Mouse (Mus musculus): ENCODE results near the gene Stk11ip. TPM values are rescaled to one million over a fixed set of nuclear protein-coding genes. Genes with fewer than 3 reads are reported as not detected.

Stk11ip gene
- polyA plus RNA-seq, 1 experiment from 2014 or later: 21.0 TPM

GRCm38 (mm10) chr1:75480735-75481134 is 40.6 kb upstream of the Stk11ip start:
- Histone ChIP-seq H3K9ac (replicated peaks; ENCODE audit: low read length) (peak overlapping the region; percentile 90; the same call in 1 of the 2 replicates), H3K4me1 (ENCODE audit: control insufficient read depth, insufficient read depth, low read length) (peaks cover 32% of the 10 kb centered on the region), H3K9me3 (ENCODE audit: control insufficient read depth, low read length) (no peaks in the 10 kb centered on the region), H3K36me3 (ENCODE audit: control insufficient read depth, insufficient read depth, low read length) (peaks cover 47% of the 10 kb centered on the region), H3K27me3 (ENCODE audit: control insufficient read depth, insufficient read depth, low read length) (peaks cover 16% of the 10 kb centered on the region), H3K27ac (replicated peaks; ENCODE audit: low read depth, low read length) (no peak overlapping the region), H3K4me2 (ENCODE audit: low read length) (peak overlapping the region; percentile 86), H3K4me3 (replicated peaks; ENCODE audit: low read depth, low read length) (peak overlapping the region; percentile 87)
- WGBS: 86% methylated on average over 7 of the region's 7 CpGs
- DNase-seq: no peak
- ATAC-seq (ENCODE audit: low FRiP score, low TSS enrichment): no peak

- ATAC-seq (ENCODE audit: low FRiP score, low TSS enrichment): no peak
- H3K27me3 ChIP-seq (ENCODE audit: control insufficient read depth, insufficient read depth, low read length): peaks cover 46% of the 10 kb centered on the region
- peaks cover 50% of the 10 kb centered on the region for H3K36me3 ChIP-seq (ENCODE audit: control insufficient read depth, insufficient read depth, low read length)
- H3K4me3 ChIP-seq (replicated peaks; ENCODE audit: low read depth, low read length): no peak overlapping the region
- H3K27ac ChIP-seq (replicated peaks; ENCODE audit: low read depth, low read length): no peak overlapping the region
- DNase-seq: no peak
- H3K9me3 ChIP-seq (ENCODE audit: control insufficient read depth, low read length): no peaks in the 10 kb centered on the region
- H3K4me1 ChIP-seq (ENCODE audit: control insufficient read depth, insufficient read depth, low read length): peaks cover 18% of the 10 kb centered on the region
- peak overlapping the region; percentile 86 for H3K4me2 ChIP-seq (ENCODE audit: low read length)
- 6% methylated on average over 24 of the region's 24 CpGs for WGBS
- no peak overlapping the region; the same call in 1 of the 2 replicates for H3K9ac ChIP-seq (replicated peaks; ENCODE audit: low read length)
Measured at GRCm38 (mm10) chr1:75486561-75486960, 34.8 kb upstream of the Stk11ip start.

GRCm38 (mm10) chr1:75487040-75487404 is 34.3 kb upstream of the Stk11ip start:
- H3K27ac ChIP-seq (replicated peaks; ENCODE audit: low read depth, low read length): no peak overlapping the region

GRCm38 (mm10) chr1:75487405-75488161 is 33.7 kb upstream of the Stk11ip start:
- no peak overlapping the region for H3K27ac ChIP-seq (replicated peaks; ENCODE audit: low read depth, low read length)
- peak overlapping the region; percentile 86 for H3K4me2 ChIP-seq (ENCODE audit: low read length)
- H3K36me3 ChIP-seq (ENCODE audit: control insufficient read depth, insufficient read depth, low read length): peaks cover 50% of the 10 kb centered on the region
- ATAC-seq (ENCODE audit: low FRiP score, low TSS enrichment) (peak; percentile 70), DNase-seq (peak; percentile 84)
- peaks cover 46% of the 10 kb centered on the region for H3K27me3 ChIP-seq (ENCODE audit: control insufficient read depth, insufficient read depth, low read length)
- peak overlapping the region; percentile 45 for H3K4me3 ChIP-seq (replicated peaks; ENCODE audit: low read depth, low read length)
- peaks cover 18% of the 10 kb centered on the region for H3K4me1 ChIP-seq (ENCODE audit: control insufficient read depth, insufficient read depth, low read length)
- no peaks in the 10 kb centered on the region for H3K9me3 ChIP-seq (ENCODE audit: control insufficient read depth, low read length)
- 1% methylated on average over 62 of the region's 62 CpGs for WGBS
- peak overlapping the region; percentile 45; the same call in 1 of the 2 replicates for H3K9ac ChIP-seq (replicated peaks; ENCODE audit: low read length)

More at GRCm38 (mm10) chr1:75487040-75487404, 34.3 kb upstream of the Stk11ip start:
- peaks cover 46% of the 10 kb centered on the region for H3K27me3 ChIP-seq (ENCODE audit: control insufficient read depth, insufficient read depth, low read length)
- peak overlapping the region; percentile 86 for H3K4me2 ChIP-seq (ENCODE audit: low read length)
- ATAC-seq (ENCODE audit: low FRiP score, low TSS enrichment): no peak
- peaks cover 18% of the 10 kb centered on the region for H3K4me1 ChIP-seq (ENCODE audit: control insufficient read depth, insufficient read depth, low read length)
- 1% methylated on average over 13 of the region's 13 CpGs for WGBS
- H3K4me3 ChIP-seq (replicated peaks; ENCODE audit: low read depth, low read length): peak overlapping the region; percentile 45
- no peaks in the 10 kb centered on the region for H3K9me3 ChIP-seq (ENCODE audit: control insufficient read depth, low read length)
- no peak for DNase-seq
- H3K9ac ChIP-seq (replicated peaks; ENCODE audit: low read length): peak overlapping the region; percentile 45; the same call in 1 of the 2 replicates
- H3K36me3 ChIP-seq (ENCODE audit: control insufficient read depth, insufficient read depth, low read length): peaks cover 53% of the 10 kb centered on the region

GRCm38 (mm10) chr1:75490785-75491551 is 30.4 kb upstream of the Stk11ip start:
- Histone ChIP-seq H3K9ac (replicated peaks; ENCODE audit: low read length) (no peak overlapping the region), H3K4me2 (ENCODE audit: low read length) (no peak overlapping the region), H3K4me1 (ENCODE audit: control insufficient read depth, insufficient read depth, low read length) (peaks cover 21% of the 10 kb centered on the region), H3K9me3 (ENCODE audit: control insufficient read depth, low read length) (no peaks in the 10 kb centered on the region), H3K36me3 (ENCODE audit: control insufficient read depth, insufficient read depth, low read length) (peaks cover 16% of the 10 kb centered on the region), H3K27me3 (ENCODE audit: control insufficient read depth, insufficient read depth, low read length) (peaks cover 28% of the 10 kb centered on the region), H3K27ac (replicated peaks; ENCODE audit: low read depth, low read length) (no peak overlapping the region), H3K4me3 (replicated peaks; ENCODE audit: low read depth, low read length) (no peak overlapping the region)
- DNase-seq (no peak), ATAC-seq (ENCODE audit: low FRiP score, low TSS enrichment) (no peak)
- WGBS: 83% methylated on average over 34 of the region's 34 CpGs

GRCm38 (mm10) chr1:75492579-75493170 is 28.7 kb upstream of the Stk11ip start:
- no peak overlapping the region for H3K4me2 ChIP-seq (ENCODE audit: low read length)
- no peak overlapping the region for H3K27ac ChIP-seq (replicated peaks; ENCODE audit: low read depth, low read length)
- H3K36me3 ChIP-seq (ENCODE audit: control insufficient read depth, insufficient read depth, low read length): peaks cover 12% of the 10 kb centered on the region
- H3K9me3 ChIP-seq (ENCODE audit: control insufficient read depth, low read length): no peaks in the 10 kb centered on the region
- ATAC-seq (ENCODE audit: low FRiP score, low TSS enrichment) (no peak), DNase-seq (no peak)
- H3K4me3 ChIP-seq (replicated peaks; ENCODE audit: low read depth, low read length): no peak overlapping the region
- H3K27me3 ChIP-seq (ENCODE audit: control insufficient read depth, insufficient read depth, low read length): peaks cover 13% of the 10 kb centered on the region
- WGBS: 39% methylated on average over 24 of the region's 24 CpGs
- no peak overlapping the region for H3K9ac ChIP-seq (replicated peaks; ENCODE audit: low read length)
- H3K4me1 ChIP-seq (ENCODE audit: control insufficient read depth, insufficient read depth, low read length): 0 out of 2 replicates have a peak, but pooled peaks cover 10% of the 10 kb centered on the region

- Histone ChIP-seq H3K4me1 (ENCODE audit: control insufficient read depth, insufficient read depth, low read length) (0 out of 2 replicates have a peak, but pooled peaks cover 3% of the 10 kb centered on the region), H3K4me2 (ENCODE audit: low read length) (no peak overlapping the region), H3K36me3 (ENCODE audit: control insufficient read depth, insufficient read depth, low read length) (peaks cover 26% of the 10 kb centered on the region), H3K9ac (replicated peaks; ENCODE audit: low read length) (no peak overlapping the region), H3K27me3 (ENCODE audit: control insufficient read depth, insufficient read depth, low read length) (no peaks in the 10 kb centered on the region), H3K4me3 (replicated peaks; ENCODE audit: low read depth, low read length) (no peak overlapping the region), H3K27ac (replicated peaks; ENCODE audit: low read depth, low read length) (no peak overlapping the region), H3K9me3 (ENCODE audit: control insufficient read depth, low read length) (no peaks in the 10 kb centered on the region)
- no peak for ATAC-seq (ENCODE audit: low FRiP score, low TSS enrichment)
- peak; percentile 81 for DNase-seq
- WGBS: 36% methylated on average over 12 of the region's 12 CpGs
Measured at GRCm38 (mm10) chr1:75494878-75495548, 26.3 kb upstream of the Stk11ip start.

- Histone ChIP-seq H3K4me2 (ENCODE audit: low read length) (no peak overlapping the region), H3K27me3 (ENCODE audit: control insufficient read depth, insufficient read depth, low read length) (0 out of 2 replicates have a peak, but pooled peaks cover 5% of the 10 kb centered on the region), H3K9me3 (ENCODE audit: control insufficient read depth, low read length) (no peaks in the 10 kb centered on the region), H3K9ac (replicated peaks; ENCODE audit: low read length) (no peak overlapping the region), H3K4me1 (ENCODE audit: control insufficient read depth, insufficient read depth, low read length) (0 out of 2 replicates have a peak, but pooled peaks cover 3% of the 10 kb centered on the region), H3K4me3 (replicated peaks; ENCODE audit: low read depth, low read length) (no peak overlapping the region), H3K27ac (replicated peaks; ENCODE audit: low read depth, low read length) (no peak overlapping the region), H3K36me3 (ENCODE audit: control insufficient read depth, insufficient read depth, low read length) (peaks cover 37% of the 10 kb centered on the region)
- DNase-seq (no peak), ATAC-seq (ENCODE audit: low FRiP score, low TSS enrichment) (no peak)
- WGBS: 90% methylated on average over 4 of the region's 4 CpGs
Measured at GRCm38 (mm10) chr1:75498897-75499296, 22.4 kb upstream of the Stk11ip start.

Data from midbrain, embryonic 14.5 days (tissue).